Mouse (Mus musculus) ES-CJ7 (cell line): Measurements from ENCODE around the gene Atxn7l3b.

Experiments
- DNase-seq: peaks from one replicate; pipeline ENCODE4 v3.0.0; 2011; ENCODE audit warnings: low read depth, low spot score

Atxn7l3b gene

GRCm38 (mm10) chr10:112876655-112877393, 52.0 kb downstream of the Atxn7l3b start:
- DNase-seq = no peak
